Mouse (Mus musculus) lung, embryonic 14.5 days (tissue): ENCODE measurements around the gene Gm49368. TPM values are rescaled to one million over a fixed set of nuclear protein-coding genes. Genes with fewer than 3 reads are reported as not detected.

Experiments used
- ATAC-seq: fragments of 200-750 bp; cut with Nextera tagmentation; 2 replicates; pipeline ENCODE4 v1.8.0; 2017; ENCODE audit warnings: mild to moderate bottlenecking, moderate TSS enrichment, moderate library complexity; ENCODE audit not compliant: insufficient read depth
- DNase-seq: peaks from one replicate; pipeline ENCODE4 v3.0.0-alpha.2; 2015
- H3K27ac ChIP-seq: fragments of 300-500 bp; sonication (generic); 2 replicates; pipeline ENCODE4 v1.5.1; 2014; ENCODE audit warnings: low read depth, mild to moderate bottlenecking, moderate library complexity
- H3K27me3 ChIP-seq: fragments of 300-500 bp; sonication (generic); 2 replicates; pipeline ENCODE4 v1.6.1; 2014; ENCODE audit warnings: low read length, control low read depth; ENCODE audit not compliant: insufficient read depth
- H3K36me3 ChIP-seq: fragments of 300-500 bp; sonication (generic); 2 replicates; pipeline ENCODE4 v1.6.1; 2014; ENCODE audit warnings: control low read depth; ENCODE audit not compliant: insufficient read depth
- H3K4me1 ChIP-seq: fragments of 300-500 bp; sonication (generic); 2 replicates; pipeline ENCODE4 v1.6.1; 2014; ENCODE audit warnings: antibody characterized with exemption, control low read depth; ENCODE audit not compliant: insufficient read depth
- H3K4me2 ChIP-seq: fragments of 300-500 bp; sonication (generic); 2 replicates; pipeline ENCODE4 v1.6.1; 2014; ENCODE audit warnings: mild to moderate bottlenecking
- H3K4me3 ChIP-seq: fragments of 300-500 bp; sonication (generic); 2 replicates; pipeline ENCODE4 v1.5.1; 2014; ENCODE audit warnings: low read depth, low read length
- H3K9ac ChIP-seq: fragments of 300-500 bp; sonication (generic); 2 replicates; pipeline ENCODE4 v1.6.1; 2014
- H3K9me3 ChIP-seq: fragments of 300-500 bp; sonication (generic); 2 replicates; pipeline ENCODE4 v1.6.1; 2016; ENCODE audit warnings: low read depth, low read length, control low read depth
- CTCF ChIP-seq: IDR thresholded peaks from 2 replicates; pipeline ENCODE4 v1.5.1; 2016; ENCODE audit warnings: antibody characterized with exemption, low read depth
- WGBS: fragments of 180-500 bp; shearing (Covaris S2); extraction: QIAGEN DNeasy Blood & Tissue Kit; methylation state at CpG from one replicate; pipeline ENCODE4 v1.1.7; 2014; 5-methylcytosine and 5-hydroxymethylcytosine counted together
- polyA plus RNA-seq: library from polyadenylated mRNA; unstranded; fragments of >200 nt; fragmentation: Nextera tagmentation; extraction: Ambion mirVana; gene quantifications from 2 replicates; pipeline ENCODE4 v1.2.1, GENCODE M21; 2014

The Gm49368 gene
- polyA plus RNA-seq, 1 experiment from 2014 or later: not detected

GRCm38 (mm10) chr7:128058576-128058975 lies 3.9 kb upstream of the Gm49368 start:
- DNase-seq: no peak
- Histone ChIP-seq H3K4me3 (no peak overlapping the region), H3K9me3 (no peaks in the 10 kb centered on the region), H3K4me1 (no peaks in the 10 kb centered on the region), H3K4me2 (no peak overlapping the region), H3K27me3 (no peaks in the 10 kb centered on the region), H3K9ac (no peak overlapping the region), H3K27ac (no peak overlapping the region), H3K36me3 (no peaks in the 10 kb centered on the region)
- ATAC-seq: no peak
- WGBS: 49% methylated on average over 7 of the region's 7 CpGs
- no peak for TF ChIP-seq CTCF

- Histone ChIP-seq H3K4me2 (no peak overlapping the region), H3K9me3 (no peaks in the 10 kb centered on the region), H3K9ac (no peak overlapping the region), H3K27me3 (no peaks in the 10 kb centered on the region), H3K27ac (no peak overlapping the region), H3K4me3 (no peak overlapping the region), H3K36me3 (no peaks in the 10 kb centered on the region), H3K4me1 (no peaks in the 10 kb centered on the region)
- no peak for ATAC-seq
- TF ChIP-seq CTCF: no peak
- no peak for DNase-seq
- 75% methylated on average over 4 of the region's 4 CpGs for WGBS
These were observed 3.4 kb upstream of the Gm49368 start for GRCm38 (mm10) chr7:128059091-128059490.

GRCm38 (mm10) chr7:128063211-128063781 lies 813 bp downstream of the Gm49368 start:
- no peaks in the 10 kb centered on the region for H3K27me3 ChIP-seq
- H3K4me2 ChIP-seq: no peak overlapping the region
- H3K4me3 ChIP-seq: no peak overlapping the region
- DNase-seq (no peak), ATAC-seq (no peak)
- TF ChIP-seq CTCF: no peak
- H3K36me3 ChIP-seq: no peaks in the 10 kb centered on the region
- H3K9me3 ChIP-seq: no peaks in the 10 kb centered on the region
- no peak overlapping the region for H3K9ac ChIP-seq
- no peak overlapping the region for H3K27ac ChIP-seq
- WGBS: 79% methylated on average over 6 of the region's 6 CpGs
- no peaks in the 10 kb centered on the region for H3K4me1 ChIP-seq

GRCm38 (mm10) chr7:128065547-128065946 lies 3.1 kb downstream of the Gm49368 start:
- Histone ChIP-seq H3K27me3 (no peaks in the 10 kb centered on the region), H3K36me3 (no peaks in the 10 kb centered on the region), H3K9ac (no peak overlapping the region), H3K4me3 (no peak overlapping the region), H3K4me1 (no peaks in the 10 kb centered on the region), H3K4me2 (no peak overlapping the region), H3K27ac (no peak overlapping the region), H3K9me3 (no peaks in the 10 kb centered on the region)
- ATAC-seq (no peak), DNase-seq (no peak)
- TF ChIP-seq CTCF: no peak
- WGBS: 67% methylated on average over 5 of the region's 5 CpGs

GRCm38 (mm10) chr7:128067847-128068246 lies 5.4 kb downstream of the Gm49368 start:
- no peak for ATAC-seq
- H3K4me2 ChIP-seq: no peak overlapping the region
- no peaks in the 10 kb centered on the region for H3K36me3 ChIP-seq
- DNase-seq: no peak
- no peaks in the 10 kb centered on the region for H3K9me3 ChIP-seq
- no peak overlapping the region for H3K27ac ChIP-seq
- 46% methylated on average over 3 of the region's 3 CpGs for WGBS
- H3K4me3 ChIP-seq: no peak overlapping the region
- no peaks in the 10 kb centered on the region for H3K4me1 ChIP-seq
- no peak for TF ChIP-seq CTCF
- no peaks in the 10 kb centered on the region for H3K27me3 ChIP-seq
- H3K9ac ChIP-seq: no peak overlapping the region

- ATAC-seq (no peak), DNase-seq (no peak)
- no peak overlapping the region for H3K4me2 ChIP-seq
- 69% methylated on average over 2 of the region's 2 CpGs for WGBS
- H3K4me3 ChIP-seq: no peak overlapping the region
- H3K4me1 ChIP-seq: no peaks in the 10 kb centered on the region
- H3K27me3 ChIP-seq: no peaks in the 10 kb centered on the region
- H3K9ac ChIP-seq: no peak overlapping the region
- no peaks in the 10 kb centered on the region for H3K9me3 ChIP-seq
- no peak for TF ChIP-seq CTCF
- no peaks in the 10 kb centered on the region for H3K36me3 ChIP-seq
- no peak overlapping the region for H3K27ac ChIP-seq
These were observed 7.4 kb downstream of the Gm49368 start for GRCm38 (mm10) chr7:128069844-128070243.

GRCm38 (mm10) chr7:128071816-128072215 lies 9.3 kb downstream of the Gm49368 start:
- Histone ChIP-seq H3K9ac (no peak overlapping the region), H3K36me3 (no peaks in the 10 kb centered on the region), H3K4me3 (no peak overlapping the region), H3K9me3 (no peaks in the 10 kb centered on the region), H3K27me3 (no peaks in the 10 kb centered on the region), H3K27ac (no peak overlapping the region), H3K4me2 (no peak overlapping the region), H3K4me1 (no peaks in the 10 kb centered on the region)
- no peak for TF ChIP-seq CTCF
- no peak for ATAC-seq
- DNase-seq: no peak
- 69% methylated on average over 4 of the region's 4 CpGs for WGBS

GRCm38 (mm10) chr7:128080012-128080411 lies 17.5 kb downstream of the Gm49368 start:
- no peak overlapping the region for H3K4me3 ChIP-seq
- ATAC-seq (no peak), DNase-seq (no peak)
- no peaks in the 10 kb centered on the region for H3K9me3 ChIP-seq
- H3K27ac ChIP-seq: no peak overlapping the region
- TF ChIP-seq CTCF: no peak
- no peaks in the 10 kb centered on the region for H3K27me3 ChIP-seq
- H3K9ac ChIP-seq: no peak overlapping the region
- H3K36me3 ChIP-seq: no peaks in the 10 kb centered on the region
- no peak overlapping the region for H3K4me2 ChIP-seq
- WGBS: 75% methylated on average over 8 of the region's 8 CpGs
- H3K4me1 ChIP-seq: no peaks in the 10 kb centered on the region
